ENCODE assay signal across 11 mouse cellular contexts in the genomic region with DNA sequence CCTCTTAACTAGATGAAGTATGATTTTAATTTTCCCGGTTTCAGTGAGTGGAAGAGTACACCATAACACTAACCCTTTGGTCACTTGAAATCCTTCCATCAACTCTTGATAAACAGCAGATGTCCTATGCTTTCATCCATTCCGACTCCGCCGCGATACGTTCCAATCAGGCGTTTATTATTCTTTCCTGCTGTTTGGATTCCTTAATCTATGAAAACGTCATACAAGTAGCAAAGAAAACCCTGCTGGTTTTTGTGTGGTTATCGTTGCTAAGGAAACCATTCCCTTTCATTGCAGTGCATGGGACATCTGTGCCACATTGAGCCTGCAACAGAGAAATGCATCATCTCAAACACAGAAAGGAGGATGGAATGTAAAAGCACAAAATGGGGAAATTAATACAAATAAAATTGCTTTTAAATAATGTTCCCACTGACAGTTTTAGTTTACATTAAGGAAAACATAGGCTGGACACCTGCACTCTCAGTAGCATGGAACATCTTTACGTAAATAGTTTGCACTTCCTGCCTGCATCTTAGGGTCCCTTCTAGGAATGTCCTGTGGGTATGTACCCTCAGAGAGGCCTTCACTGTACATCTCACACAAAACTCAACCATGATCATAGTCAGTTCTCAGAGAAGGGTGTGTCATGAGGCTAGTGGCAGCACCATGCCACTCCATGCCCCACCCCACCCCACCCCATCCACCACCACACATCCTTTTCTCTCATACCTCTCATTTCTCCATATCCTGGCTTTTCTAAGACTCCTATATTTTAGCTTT.
A peak's percentile ranks its signal among the peaks of the same experiment; 100 is the strongest.
DNase-seq lines count a peak whose midpoint lies in the region; ATAC-seq and TF ChIP-seq lines count a peak whose summit lies in the region.
"Had no signal": no experiment of that assay in that cellular context is flagged by ENCODE, and none has a peak within 500 bp of the region (broad histone marks: within the 10 kb centered on the region; RNA-seq: fewer than 3 reads in every experiment).

No protein-coding gene starts in this region.

- H3K27ac ChIP-seq in forebrain, embryonic 10.5 days, result peak overlapping the region; percentile 62; the same call in 1 of the 2 replicates
- peak overlapping the region; percentile 88 for H3K27ac ChIP-seq in layer of hippocampus, adult 2 months
- H3K27ac ChIP-seq in neural tube, embryonic 12.5 days, result no peak overlapping the region
- H3K27ac ChIP-seq: lung, embryonic 15.5 days; stomach, embryonic 15.5 days had no signal

- peak; percentile 35 to 70 for DNase-seq in layer of hippocampus, adult 18-20 months (ENCODE audit: low spot score in 2 of 2)
- DNase-seq in layer of hippocampus, postnatal 25 days (ENCODE audit: extremely low spot score in 1 of 2, low spot score in 1 of 2), result no peak
- peak; percentile 15 for DNase-seq in forebrain, embryonic 10.5 days (ENCODE audit: extremely low spot score, low spot score)
- DNase-seq in layer of hippocampus, adult 2 months (ENCODE audit: low spot score in 2 of 2), result peak; percentile 32 to 48
- DNase-seq in adrenal gland, adult 18-20 months (ENCODE audit: low spot score in 2 of 2), result no peak
- no peak for DNase-seq in gastrocnemius, adult 8-10 months (ENCODE audit: low spot score in 2 of 2)
- DNase-seq in right cerebral cortex, postnatal 4 days, result no peak
- DNase-seq: cerebellum, adult 2 months had no signal

- H3K4me2 ChIP-seq in neural tube, embryonic 12.5 days (replicated peaks), result no peak overlapping the region
- H3K4me2 ChIP-seq: lung, embryonic 15.5 days; stomach, embryonic 15.5 days had no signal

- no peaks in the 10 kb centered on the region for H3K27me3 ChIP-seq in forebrain, embryonic 10.5 days (ENCODE audit: poor library complexity, severe bottlenecking)
- no peaks in the 10 kb centered on the region for H3K27me3 ChIP-seq in neural tube, embryonic 12.5 days (replicated peaks)
- H3K27me3 ChIP-seq: lung, embryonic 15.5 days; stomach, embryonic 15.5 days had no signal

- 65% methylated on average over 10 of the region's 10 CpGs for WGBS in forebrain, embryonic 10.5 days
- WGBS in neural tube, embryonic 12.5 days, result 56% methylated on average over 10 of the region's 10 CpGs

- TF ChIP-seq CTCF in layer of hippocampus, adult 2 months (conservative IDR thresholded peaks at IDR 0.05), result no peak

- H3K9me3 ChIP-seq in forebrain, embryonic 10.5 days, result no peaks in the 10 kb centered on the region
- H3K9me3 ChIP-seq in neural tube, embryonic 12.5 days, result no peaks in the 10 kb centered on the region
- H3K9me3 ChIP-seq: lung, embryonic 15.5 days; stomach, embryonic 15.5 days had no signal

- peaks cover 18% of the 10 kb centered on the region for H3K4me1 ChIP-seq in forebrain, embryonic 10.5 days
- peaks cover 4% of the 10 kb centered on the region for H3K4me1 ChIP-seq in neural tube, embryonic 12.5 days
- H3K4me1 ChIP-seq: lung, embryonic 15.5 days; stomach, embryonic 15.5 days had no signal

- ATAC-seq in neural tube, embryonic 12.5 days (ENCODE audit: low FRiP score, low read depth), result peak; percentile 42; the same call in 1 of the 2 replicates

- no peaks in the 10 kb centered on the region for H3K36me3 ChIP-seq in forebrain, embryonic 10.5 days (replicated peaks)
- no peaks in the 10 kb centered on the region for H3K36me3 ChIP-seq in neural tube, embryonic 12.5 days
- H3K36me3 ChIP-seq: lung, embryonic 15.5 days; stomach, embryonic 15.5 days had no signal

- H3K9ac ChIP-seq in neural tube, embryonic 12.5 days, result no peak overlapping the region
- H3K9ac ChIP-seq: lung, embryonic 15.5 days; stomach, embryonic 15.5 days had no signal

- H3K4me3 ChIP-seq in forebrain, embryonic 10.5 days, result no peak overlapping the region
- peak overlapping the region; percentile 38 for H3K4me3 ChIP-seq in layer of hippocampus, adult 2 months
- H3K4me3 ChIP-seq in neural tube, embryonic 12.5 days, result no peak overlapping the region
- H3K4me3 ChIP-seq: lung, embryonic 15.5 days; stomach, embryonic 15.5 days had no signal

Comparison
In these comparisons a context has a peak if more than half of its experiments do, and no peak if none do; other contexts are left out.
1. DNase-seq: peak in layer of hippocampus, adult 18-20 months (2 of 2), forebrain, embryonic 10.5 days (single experiment) and layer of hippocampus, adult 2 months (2 of 2); none in layer of hippocampus, postnatal 25 days (0 of 2), adrenal gland, adult 18-20 months (0 of 2), gastrocnemius, adult 8-10 months (0 of 2) and right cerebral cortex, postnatal 4 days (single experiment).